Mouse (Mus musculus): ENCODE results near the gene Pi4kb. TPM values are rescaled to one million over a fixed set of nuclear protein-coding genes. Genes with fewer than 3 reads are reported as not detected.
A peak's percentile ranks its signal among the peaks of the same experiment; 100 is the strongest.

Pi4kb gene
- polyA plus RNA-seq, 1 experiment from 2014 or later: 19.3 TPM

DNA sequence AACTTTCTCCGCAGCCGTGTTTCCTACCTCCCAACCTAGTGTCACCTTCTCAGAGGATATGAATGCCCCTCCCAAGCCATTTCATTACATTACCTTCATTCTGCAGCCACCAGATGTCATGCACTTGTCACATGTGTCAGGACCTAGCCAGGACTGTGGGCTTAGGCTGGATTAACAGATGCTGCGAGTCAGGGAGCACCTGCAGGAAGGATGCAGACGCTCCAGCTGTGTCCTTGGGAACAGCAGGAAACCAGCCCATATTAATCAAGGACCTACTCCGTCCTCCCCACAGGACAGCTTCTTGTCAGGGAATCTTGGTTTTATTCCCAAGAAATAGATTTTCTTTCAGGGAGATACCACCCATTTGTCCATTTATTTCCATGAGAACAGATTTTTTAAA, 14.2 kb upstream of the Pi4kb start:
- Histone ChIP-seq H3K4me3 (replicated peaks) (no peak overlapping the region), H3K27ac (no peak overlapping the region), H3K27me3 (replicated peaks) (no peaks in the 10 kb centered on the region), H3K9me3 (no peaks in the 10 kb centered on the region), H3K36me3 (peaks cover 36% of the 10 kb centered on the region), H3K4me1 (0 out of 2 replicates have a peak, but pooled peaks cover 3% of the 10 kb centered on the region), H3K9ac (no peak overlapping the region), H3K4me2 (no peak overlapping the region)
- no peak for ATAC-seq (ENCODE audit: insufficient read depth, low FRiP score, low read depth)
- WGBS: 36% methylated on average over 5 of the region's 5 CpGs

DNA sequence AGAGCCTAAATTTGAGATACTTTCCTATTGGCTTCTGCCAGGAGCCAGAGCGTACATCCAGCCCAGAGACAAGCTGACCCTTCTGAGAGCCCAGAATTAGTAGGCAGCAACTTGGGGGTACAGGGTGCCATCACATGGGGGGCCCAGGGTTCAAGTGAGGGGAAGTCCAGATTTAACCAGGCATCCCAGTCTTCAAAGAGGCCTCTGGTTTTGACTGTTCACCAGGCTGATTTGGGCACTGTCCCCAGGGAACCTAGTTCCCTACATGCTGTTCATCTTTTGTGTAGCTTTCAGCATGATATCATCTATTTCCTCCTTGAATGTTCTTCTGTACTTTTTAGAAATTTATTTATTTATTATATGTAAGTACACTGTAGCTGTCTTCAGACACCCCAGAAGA, 9.5 kb upstream of the Pi4kb start:
- no peaks in the 10 kb centered on the region for H3K9me3 ChIP-seq
- ATAC-seq (ENCODE audit: insufficient read depth, low FRiP score, low read depth): no peak
- H3K4me1 ChIP-seq: no peaks in the 10 kb centered on the region
- 89% methylated on average over 1 of the region's 1 CpGs for WGBS
- no peak overlapping the region for H3K9ac ChIP-seq
- H3K4me3 ChIP-seq (replicated peaks): no peak overlapping the region
- no peaks in the 10 kb centered on the region for H3K27me3 ChIP-seq (replicated peaks)
- H3K27ac ChIP-seq: no peak overlapping the region
- no peak overlapping the region for H3K4me2 ChIP-seq
- no peaks in the 10 kb centered on the region for H3K36me3 ChIP-seq

DNA sequence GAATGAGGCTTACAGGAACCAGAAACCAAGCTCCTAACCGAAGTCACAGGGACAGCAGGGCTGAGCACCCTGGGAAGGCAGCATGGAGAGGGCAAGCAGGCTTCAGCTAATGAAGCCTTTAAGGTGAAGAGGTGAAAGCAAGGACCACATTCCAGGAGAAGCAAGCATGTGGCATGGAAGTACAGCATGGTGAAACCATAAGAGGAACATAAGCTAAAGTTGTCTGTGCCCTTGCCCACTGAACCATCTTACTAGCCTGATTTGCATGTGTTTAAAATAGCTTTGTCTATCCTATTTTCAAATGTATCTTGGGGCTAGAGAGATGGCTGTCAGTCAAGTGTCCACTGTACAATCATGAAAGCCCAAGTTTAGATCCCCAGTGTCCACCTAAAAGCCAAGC, 8.7 kb upstream of the Pi4kb start:
- no peaks in the 10 kb centered on the region for H3K9me3 ChIP-seq

DNA sequence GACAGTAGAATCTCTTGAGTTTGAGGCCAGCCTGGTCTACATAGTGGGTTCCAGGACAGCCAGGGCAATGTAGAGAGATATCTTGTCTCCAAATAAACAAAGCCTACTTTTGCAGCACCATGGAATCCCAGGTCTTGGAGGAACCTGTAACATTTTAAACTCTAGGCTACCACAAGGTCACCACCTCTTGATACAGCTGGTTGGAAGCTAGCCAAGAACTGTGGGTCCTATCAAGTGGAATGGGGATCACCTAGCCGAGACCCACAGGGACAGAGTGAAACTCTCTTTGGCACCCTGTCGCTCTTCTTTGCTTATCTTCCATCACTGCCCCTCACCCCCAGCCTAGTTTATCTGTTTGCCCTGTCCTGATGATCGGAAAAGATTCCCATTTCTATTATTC, 2.0 kb upstream of the Pi4kb start:
- 78% methylated on average over 3 of the region's 3 CpGs for WGBS
- no peak overlapping the region for H3K9ac ChIP-seq
- H3K4me2 ChIP-seq: no peak overlapping the region
- ATAC-seq (ENCODE audit: insufficient read depth, low FRiP score, low read depth): no peak
- no peaks in the 10 kb centered on the region for H3K9me3 ChIP-seq
- peaks cover 4% of the 10 kb centered on the region for H3K4me1 ChIP-seq
- H3K27me3 ChIP-seq (replicated peaks): no peaks in the 10 kb centered on the region
- H3K27ac ChIP-seq: no peak overlapping the region
- no peak overlapping the region for H3K4me3 ChIP-seq (replicated peaks)
- peaks cover 3% of the 10 kb centered on the region; the same call in 1 of the 2 replicates for H3K36me3 ChIP-seq

More for the DNA sequence above, 8.7 kb upstream of the Pi4kb start:
- Histone ChIP-seq H3K9ac (no peak overlapping the region), H3K27ac (no peak overlapping the region), H3K4me3 (replicated peaks) (no peak overlapping the region), H3K4me2 (no peak overlapping the region), H3K27me3 (replicated peaks) (no peaks in the 10 kb centered on the region), H3K4me1 (no peaks in the 10 kb centered on the region), H3K36me3 (no peaks in the 10 kb centered on the region)
- ATAC-seq (ENCODE audit: insufficient read depth, low FRiP score, low read depth): no peak
- WGBS: 70% methylated on average over 1 of the region's 1 CpGs

DNA sequence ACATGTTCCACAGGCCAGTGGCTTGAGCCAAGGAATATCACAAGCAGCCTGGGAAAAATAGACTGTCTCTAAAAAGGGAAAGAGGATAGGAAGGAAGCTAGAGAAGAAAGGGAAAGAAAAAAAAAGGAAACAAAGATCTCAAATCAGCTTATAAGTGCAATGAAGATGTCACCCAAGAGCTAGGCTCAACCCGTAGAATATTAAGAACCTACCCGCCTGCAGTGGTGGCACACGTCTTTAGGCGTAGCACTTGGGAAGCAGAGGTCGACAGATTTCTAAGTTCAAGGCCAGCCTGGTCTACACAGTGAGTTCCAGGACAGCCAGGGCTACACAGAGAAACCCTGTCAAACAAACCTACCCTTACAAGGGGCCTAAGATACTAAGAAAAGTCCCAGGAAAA, 911 bp upstream of the Pi4kb start:
- 84% methylated on average over 5 of the region's 5 CpGs for WGBS
- Histone ChIP-seq H3K27ac (no peak overlapping the region), H3K4me3 (replicated peaks) (no peak overlapping the region), H3K9me3 (no peaks in the 10 kb centered on the region), H3K9ac (no peak overlapping the region), H3K4me2 (peak overlapping the region; percentile 75), H3K4me1 (peaks cover 4% of the 10 kb centered on the region), H3K27me3 (replicated peaks) (no peaks in the 10 kb centered on the region), H3K36me3 (peaks cover 5% of the 10 kb centered on the region; the same call in 1 of the 2 replicates)
- ATAC-seq (ENCODE audit: insufficient read depth, low FRiP score, low read depth): no peak

DNA sequence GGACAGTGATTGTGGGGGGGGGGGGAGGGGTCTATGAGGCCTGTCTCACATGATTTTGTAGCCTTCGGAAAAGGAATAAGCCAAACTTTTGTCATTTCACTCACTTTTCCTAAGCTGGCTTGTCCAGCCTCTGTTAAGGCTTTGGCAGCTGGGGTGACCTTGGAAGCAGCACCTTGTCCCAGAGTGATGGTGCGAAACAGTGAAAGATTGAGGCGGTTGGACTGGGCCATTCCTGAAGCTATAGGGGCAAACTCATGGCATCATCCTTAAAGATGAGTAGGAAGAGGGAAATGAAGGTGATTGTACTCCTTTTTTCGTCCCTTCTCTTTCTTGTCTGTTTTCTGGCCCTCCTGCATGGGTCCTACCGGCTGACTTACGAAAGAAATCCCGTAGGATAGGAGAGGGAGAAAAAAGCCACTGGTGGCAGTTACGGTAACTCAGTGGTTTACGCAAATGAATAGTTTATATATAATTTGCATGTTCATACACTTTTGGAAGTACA, 454 bp upstream of the Pi4kb start:
- H3K9ac ChIP-seq: peak overlapping the region; percentile 29; the same call in 1 of the 2 replicates
- peak overlapping the region; percentile 48; the same call in 1 of the 2 replicates for H3K27ac ChIP-seq
- peaks cover 4% of the 10 kb centered on the region for H3K4me1 ChIP-seq
- no peaks in the 10 kb centered on the region for H3K27me3 ChIP-seq (replicated peaks)
- peaks cover 5% of the 10 kb centered on the region; the same call in 1 of the 2 replicates for H3K36me3 ChIP-seq
- peak overlapping the region; percentile 99 for H3K4me3 ChIP-seq (replicated peaks)
- no peak; the same call in 1 of the 2 replicates for ATAC-seq (ENCODE audit: insufficient read depth, low FRiP score, low read depth)
- no peaks in the 10 kb centered on the region for H3K9me3 ChIP-seq
- WGBS: 19% methylated on average over 8 of the region's 9 CpGs
- H3K4me2 ChIP-seq: peak overlapping the region; percentile 75

DNA sequence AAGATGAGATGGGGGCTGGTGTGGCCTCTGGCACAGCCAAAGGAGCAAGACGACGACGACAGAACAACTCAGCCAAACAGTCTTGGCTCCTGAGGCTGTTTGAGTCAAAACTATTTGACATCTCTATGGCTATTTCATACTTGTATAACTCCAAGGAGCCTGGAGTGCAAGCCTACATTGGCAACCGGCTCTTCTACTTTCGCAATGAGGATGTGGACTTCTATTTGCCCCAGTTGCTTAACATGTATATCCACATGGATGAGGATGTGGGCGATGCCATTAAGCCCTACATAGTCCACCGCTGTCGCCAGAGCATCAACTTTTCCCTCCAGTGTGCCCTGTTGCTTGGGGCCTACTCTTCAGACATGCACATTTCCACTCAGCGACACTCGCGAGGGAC, 9.8 kb downstream of the Pi4kb start:
- H3K36me3 ChIP-seq: peaks cover 11% of the 10 kb centered on the region; the same call in 1 of the 2 replicates
- no peak overlapping the region for H3K9ac ChIP-seq
- WGBS: 92% methylated on average over 11 of the region's 11 CpGs

DNA sequence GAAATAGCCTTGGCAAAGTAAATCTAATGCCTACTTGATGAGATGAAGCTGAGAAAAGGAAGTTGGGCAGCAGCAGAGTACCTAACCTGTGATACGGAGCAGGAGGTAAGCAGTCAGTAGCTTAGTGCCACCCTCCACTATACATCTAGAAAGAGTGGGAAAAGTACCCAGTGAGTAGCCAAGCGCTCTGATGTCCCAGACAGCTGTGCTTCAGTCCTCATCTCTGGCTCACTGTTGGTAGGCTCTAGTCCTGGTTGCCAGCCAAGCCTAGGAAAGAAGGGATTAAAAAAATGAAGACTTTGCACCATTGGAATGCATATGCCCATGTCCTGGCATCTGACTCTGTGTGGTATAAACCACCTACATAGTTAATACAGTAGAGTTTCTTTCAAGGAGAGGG, 11.0 kb downstream of the Pi4kb start:
- Histone ChIP-seq H3K4me2 (no peak overlapping the region), H3K4me1 (peaks cover 34% of the 10 kb centered on the region), H3K27me3 (replicated peaks) (no peaks in the 10 kb centered on the region), H3K9ac (no peak overlapping the region), H3K9me3 (no peaks in the 10 kb centered on the region), H3K36me3 (peaks cover 11% of the 10 kb centered on the region; the same call in 1 of the 2 replicates), H3K27ac (no peak overlapping the region), H3K4me3 (replicated peaks) (no peak overlapping the region)
- ATAC-seq (ENCODE audit: insufficient read depth, low FRiP score, low read depth): no peak
- 96% methylated on average over 2 of the region's 2 CpGs for WGBS

More for the DNA sequence above, 9.8 kb downstream of the Pi4kb start:
- Histone ChIP-seq H3K4me3 (replicated peaks) (no peak overlapping the region), H3K27me3 (replicated peaks) (no peaks in the 10 kb centered on the region), H3K9me3 (no peaks in the 10 kb centered on the region), H3K4me1 (peaks cover 25% of the 10 kb centered on the region), H3K4me2 (no peak overlapping the region), H3K27ac (no peak overlapping the region)
- no peak for ATAC-seq (ENCODE audit: insufficient read depth, low FRiP score, low read depth)

DNA sequence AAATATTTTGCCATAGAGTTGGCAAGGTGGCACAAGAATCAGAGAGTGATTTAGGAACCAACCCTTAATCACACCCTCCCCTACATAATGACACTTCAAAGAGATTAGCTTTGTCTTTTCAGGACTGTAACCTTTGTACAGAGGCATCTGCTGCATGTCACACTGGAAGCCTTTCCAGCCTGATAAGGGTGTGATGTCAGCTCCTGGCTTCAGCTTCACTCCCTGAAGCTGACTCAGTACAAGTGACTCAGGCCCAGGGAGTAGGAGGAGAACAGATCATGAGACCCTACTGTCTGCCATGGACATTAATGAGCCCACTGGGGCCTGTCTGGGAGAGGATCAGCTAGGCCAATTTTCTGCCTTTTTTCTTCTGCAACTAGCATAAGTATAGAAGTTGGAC, 13.0 kb downstream of the Pi4kb start:
- Histone ChIP-seq H3K27ac (0 out of 2 replicates have a peak overlapping the region, but pooled peaks have one; percentile 11), H3K4me3 (replicated peaks) (no peak overlapping the region), H3K36me3 (peaks cover 10% of the 10 kb centered on the region; the same call in 1 of the 2 replicates), H3K4me1 (peaks cover 34% of the 10 kb centered on the region), H3K4me2 (no peak overlapping the region), H3K9ac (no peak overlapping the region), H3K9me3 (no peaks in the 10 kb centered on the region), H3K27me3 (replicated peaks) (no peaks in the 10 kb centered on the region)
- ATAC-seq (ENCODE audit: insufficient read depth, low FRiP score, low read depth): no peak; the same call in 1 of the 2 replicates

DNA sequence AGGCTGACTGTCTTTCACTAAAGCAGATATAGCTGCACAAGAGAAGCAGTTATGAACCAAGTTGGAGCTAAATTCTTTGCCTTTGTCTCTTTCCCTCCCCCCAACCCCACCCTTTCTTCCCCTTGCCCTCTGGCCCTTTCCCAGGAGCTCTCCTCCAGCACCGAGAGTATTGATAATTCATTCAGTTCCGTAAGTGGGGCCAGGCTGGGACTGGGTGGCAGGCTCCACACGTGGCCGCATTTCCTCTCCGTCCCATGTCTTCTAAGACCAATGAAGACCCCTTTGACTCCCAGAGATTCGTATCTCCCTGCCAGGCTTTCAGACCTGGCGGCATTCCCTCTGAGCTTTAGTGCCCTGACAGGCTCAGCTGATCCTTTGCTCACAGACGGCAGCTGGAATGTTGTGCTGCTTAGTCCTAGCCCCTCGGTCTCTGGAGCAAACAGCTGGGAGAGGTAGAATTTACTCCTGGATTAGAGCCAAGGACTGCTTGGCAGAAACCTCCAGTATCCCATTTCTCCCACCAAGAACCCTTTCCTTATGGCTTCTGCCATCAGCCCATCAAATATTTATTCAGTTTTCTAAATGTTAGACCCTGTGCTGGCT, 14.7 kb downstream of the Pi4kb start:
- Histone ChIP-seq H3K27me3 (replicated peaks) (no peaks in the 10 kb centered on the region), H3K36me3 (peaks cover 9% of the 10 kb centered on the region; the same call in 1 of the 2 replicates), H3K27ac (peak overlapping the region; percentile 69), H3K4me1 (peaks cover 34% of the 10 kb centered on the region), H3K9me3 (no peaks in the 10 kb centered on the region), H3K9ac (no peak overlapping the region), H3K4me3 (replicated peaks) (no peak overlapping the region), H3K4me2 (peak overlapping the region; percentile 35)
- peak; percentile 49; the same call in 1 of the 2 replicates for ATAC-seq (ENCODE audit: insufficient read depth, low FRiP score, low read depth)
- 13% methylated on average over 9 of the region's 9 CpGs for WGBS

DNA sequence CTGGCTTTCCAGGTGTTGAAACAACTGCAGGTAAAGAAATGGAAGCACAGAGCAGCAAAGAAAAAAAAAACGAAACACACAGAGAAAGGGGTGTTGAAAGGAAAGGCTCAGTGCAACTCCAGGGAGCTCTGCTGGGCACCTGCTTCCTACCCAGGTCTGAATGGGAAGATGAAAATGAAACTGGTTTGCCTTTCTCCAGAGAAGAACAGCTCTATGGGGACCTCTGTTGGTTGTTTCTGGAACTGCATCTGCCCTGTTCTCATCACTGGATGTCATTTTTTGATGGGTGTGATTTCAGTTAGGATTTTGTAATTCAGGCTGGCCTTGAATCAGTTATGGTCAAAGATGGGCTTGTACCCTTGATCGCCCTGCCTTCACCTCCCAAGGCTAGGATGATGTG, 22.4 kb downstream of the Pi4kb start:
- no peak for ATAC-seq (ENCODE audit: insufficient read depth, low FRiP score, low read depth)
- no peak overlapping the region for H3K9ac ChIP-seq
- H3K9me3 ChIP-seq: no peaks in the 10 kb centered on the region
- H3K4me2 ChIP-seq: no peak overlapping the region
- no peak overlapping the region for H3K4me3 ChIP-seq (replicated peaks)
- peaks cover 49% of the 10 kb centered on the region for H3K36me3 ChIP-seq
- H3K4me1 ChIP-seq: no peaks in the 10 kb centered on the region
- no peaks in the 10 kb centered on the region for H3K27me3 ChIP-seq (replicated peaks)
- 22% methylated on average over 2 of the region's 2 CpGs for WGBS
- H3K27ac ChIP-seq: no peak overlapping the region

DNA sequence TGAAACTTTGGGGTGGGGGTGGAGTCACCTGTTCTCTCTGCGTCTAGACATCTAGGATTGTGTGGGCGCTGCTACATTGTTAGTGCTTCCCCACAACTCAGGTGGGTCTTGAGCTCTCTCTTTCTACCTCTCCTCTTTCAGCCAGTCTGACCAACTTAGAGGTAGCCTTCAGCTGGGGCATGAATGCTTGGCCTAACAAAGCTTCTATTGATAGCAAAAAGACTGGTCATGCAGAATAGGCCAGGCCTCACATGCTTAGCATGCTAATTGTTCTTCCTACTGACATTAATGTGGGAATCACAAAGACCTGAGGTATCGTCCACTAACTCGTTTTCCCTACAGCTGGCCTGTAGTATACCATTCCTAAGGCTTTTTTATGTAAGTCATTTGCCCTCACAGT, 28.0 kb downstream of the Pi4kb start:
- Histone ChIP-seq H3K4me3 (replicated peaks) (no peak overlapping the region), H3K9me3 (no peaks in the 10 kb centered on the region), H3K36me3 (peaks cover 55% of the 10 kb centered on the region), H3K4me1 (0 out of 2 replicates have a peak, but pooled peaks cover 5% of the 10 kb centered on the region), H3K27ac (no peak overlapping the region), H3K4me2 (no peak overlapping the region), H3K9ac (no peak overlapping the region), H3K27me3 (replicated peaks) (no peaks in the 10 kb centered on the region)
- ATAC-seq (ENCODE audit: insufficient read depth, low FRiP score, low read depth): no peak
- WGBS: 84% methylated on average over 4 of the region's 4 CpGs

Measured in stomach, embryonic 15.5 days (tissue).